Mouse (Mus musculus) c-Kit-positive CD71-negative TER-119-negative erythroid progenitor cells, embryonic 14.5 days (primary cell): ENCODE data around the gene Gm21904.
"Not testable (repeated sequence)": the region's sequence is repeated elsewhere in the genome, so short reads cannot be mapped to it uniquely, and the experiment has no call there.

Experiments
- DNase-seq: peaks from one replicate; pipeline ENCODE4 v3.0.0-alpha.2; 2013; ENCODE audit warnings: low read depth

Gm21904 gene

GRCm38 (mm10) chrY:17846166-17846565 lies at the start of gene Gm21904:
Gene Gm21904 (minus strand): TSS chrY:17846266.
- DNase-seq: not testable (repeated sequence)

- not testable (repeated sequence) for DNase-seq
Observed at GRCm38 (mm10) chrY:17874441-17874840, 28.4 kb upstream of the Gm21904 start, which contains the start of the genes Gm20772 and Gm20831. Gene Gm20772 (plus strand): TSS chrY:17874741. Gene Gm20831 (plus strand): TSS chrY:17874741.
